Mouse (Mus musculus) adrenal gland (tissue): ENCODE results near the gene Ippk.

Experiments
- intact Hi-C: fragments of 180-260 bp; cut with DNase I; formaldehyde crosslinking; loops from one replicate; pipeline ENCODE4 v1.15.1; 2025

Gene Ippk

DNA sequence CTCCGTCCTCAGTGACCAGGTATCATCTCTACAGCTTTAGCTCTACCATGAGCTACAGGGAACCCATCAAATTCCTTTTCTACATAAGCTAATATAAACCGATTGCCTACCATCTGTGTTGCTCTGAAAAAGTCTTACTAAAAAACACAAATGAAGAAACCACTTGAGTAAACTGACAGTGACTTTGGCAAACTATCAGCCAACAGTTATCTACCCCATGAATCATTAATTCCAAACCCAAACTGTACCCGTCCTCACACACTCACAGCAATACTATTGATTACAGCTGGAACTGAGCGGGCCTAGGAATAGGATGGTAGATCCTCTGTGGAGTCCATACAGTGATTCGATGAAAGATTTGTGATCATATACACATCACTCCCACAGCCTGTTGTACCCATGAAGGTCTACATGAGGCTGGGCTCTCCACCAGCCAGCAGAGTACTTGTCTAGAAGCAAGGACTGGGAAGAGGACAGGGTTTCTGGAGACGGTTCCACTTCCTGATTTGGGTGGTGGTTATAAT lies 57.9 kb downstream of the Ippk start:
- intact Hi-C loops, result no loop called here

GRCm38 (mm10) chr13:49479399-49479798 lies 58.4 kb downstream of the Ippk start:
- intact Hi-C loops, result no loop called here

GRCm38 (mm10) chr13:49480057-49480456 lies 59.0 kb downstream of the Ippk start:
- intact Hi-C loops, result loop anchor here (1.0 kb wide), 1 partner anchor 20 kb away; no protein-coding TSS in a partner anchor

DNA sequence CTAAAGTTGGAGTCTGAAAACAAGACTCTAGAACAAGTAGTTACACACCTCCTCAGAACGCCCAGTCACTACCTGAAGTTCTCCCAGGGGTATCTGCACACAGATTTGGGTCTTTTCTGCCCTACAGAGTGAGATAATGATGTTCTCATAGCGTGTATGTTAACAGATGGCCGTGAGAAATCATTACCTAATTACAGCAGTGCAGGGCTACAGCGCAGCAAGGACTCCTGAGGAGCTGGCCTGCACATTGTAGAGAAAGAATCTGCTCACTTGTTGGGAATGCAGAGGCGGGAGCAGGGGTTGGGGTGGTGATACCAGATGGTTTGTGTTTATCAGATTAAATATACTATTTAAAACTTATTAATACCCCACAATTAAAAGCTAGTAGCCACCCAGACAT lies 59.5 kb downstream of the Ippk start:
- intact Hi-C loops, result loop anchor here (1.0 kb wide), 1 partner anchor 20 kb away; no protein-coding TSS in a partner anchor

DNA sequence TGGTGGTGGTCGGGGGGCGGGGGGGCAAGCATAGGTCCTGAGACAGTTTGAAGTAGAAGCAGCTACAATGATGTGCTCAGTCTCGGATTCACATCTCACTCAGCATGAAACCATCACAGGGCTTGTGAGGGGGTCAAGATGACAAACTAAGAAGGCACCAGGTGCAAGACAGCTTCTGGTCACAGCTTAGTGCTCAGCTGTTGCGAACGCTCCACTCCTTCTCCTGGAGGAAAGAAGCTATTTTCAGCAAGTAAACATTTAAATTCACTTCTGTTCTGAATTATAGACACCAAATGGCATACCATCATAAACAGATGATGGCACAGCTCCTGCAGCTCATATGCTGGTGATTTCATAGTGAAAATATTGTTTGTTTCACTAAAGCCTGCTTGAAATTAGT lies 64.3 kb downstream of the Ippk start:
- intact Hi-C loops, result no loop called here

DNA sequence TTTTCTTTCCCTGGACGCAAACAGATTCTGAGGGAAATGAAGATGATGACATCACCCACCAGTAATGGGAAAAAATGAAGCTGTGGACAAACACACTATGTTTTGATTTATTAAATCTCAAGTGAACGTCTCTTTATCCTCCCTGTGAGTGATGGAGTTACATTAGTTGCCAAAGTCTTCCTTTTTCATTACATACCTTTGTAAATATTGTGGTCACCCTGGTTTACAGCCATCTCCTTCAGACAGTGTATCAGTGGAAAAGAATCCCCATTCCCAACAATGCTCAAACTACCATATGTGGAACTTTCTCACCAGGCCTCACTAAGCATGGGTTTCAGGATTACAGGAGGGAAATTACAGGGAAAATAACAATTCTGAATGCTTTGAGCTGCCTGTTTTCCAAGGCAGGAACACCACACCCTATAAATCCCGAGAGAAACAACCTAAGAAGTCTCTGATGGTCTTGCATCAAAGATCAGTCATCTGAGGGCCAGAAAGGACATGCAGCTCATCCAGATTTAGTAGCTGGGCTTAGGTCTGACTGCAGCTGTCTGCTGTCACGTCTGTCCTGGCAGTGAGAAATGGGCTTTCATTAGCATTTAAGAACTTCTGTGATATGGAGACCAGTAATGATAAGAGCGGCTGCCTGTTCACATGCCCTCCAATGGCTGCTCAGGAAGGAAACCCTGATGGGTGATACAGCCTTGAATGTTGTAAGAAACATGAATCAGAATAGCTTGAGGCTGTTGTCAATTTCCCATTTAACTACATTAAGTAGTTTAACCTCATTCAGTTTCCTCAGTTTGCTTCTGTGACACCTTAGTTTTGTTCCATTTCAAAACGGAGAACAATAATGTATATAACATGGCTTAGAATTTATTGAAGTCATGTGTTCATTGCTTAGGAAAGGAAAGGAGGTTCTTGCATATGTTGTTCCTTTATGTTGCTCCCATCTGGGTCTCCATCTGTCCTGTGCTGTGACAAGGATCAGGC lies 71.6 kb downstream of the Ippk start, which contains the start of gene Tes3-ps:
Tes3-ps (plus strand) TSS at position 943 of the 993 bp plus-strand sequence.
- intact Hi-C loops, result no loop called here

DNA sequence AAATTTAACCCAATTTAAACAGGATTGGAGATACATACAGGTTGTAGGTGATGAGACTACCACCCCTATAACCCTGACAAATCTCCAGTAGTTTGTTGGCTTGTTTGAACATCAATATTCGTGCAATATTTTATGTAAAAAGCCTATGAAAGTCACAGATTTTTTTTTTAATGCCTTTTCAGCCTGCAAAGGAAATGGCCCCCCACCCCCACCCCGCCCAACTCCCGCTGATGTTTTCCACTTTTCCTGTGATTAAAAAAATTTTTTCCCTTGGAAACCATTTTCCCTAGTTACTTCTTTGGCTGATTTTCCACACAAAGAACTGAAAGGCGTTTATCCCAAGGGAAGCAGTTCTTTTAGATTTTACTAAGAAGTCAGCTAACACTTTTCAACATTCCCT lies 83.5 kb downstream of the Ippk start, which contains the start of gene Ecm2:
Ecm2 (plus strand) TSS at position 301 of the 400 bp plus-strand sequence.
- intact Hi-C loops, result no loop called here

- intact Hi-C loops, result no loop called here
Measured at GRCm38 (mm10) chr13:49505776-49506175, 84.7 kb downstream of the Ippk start.

DNA sequence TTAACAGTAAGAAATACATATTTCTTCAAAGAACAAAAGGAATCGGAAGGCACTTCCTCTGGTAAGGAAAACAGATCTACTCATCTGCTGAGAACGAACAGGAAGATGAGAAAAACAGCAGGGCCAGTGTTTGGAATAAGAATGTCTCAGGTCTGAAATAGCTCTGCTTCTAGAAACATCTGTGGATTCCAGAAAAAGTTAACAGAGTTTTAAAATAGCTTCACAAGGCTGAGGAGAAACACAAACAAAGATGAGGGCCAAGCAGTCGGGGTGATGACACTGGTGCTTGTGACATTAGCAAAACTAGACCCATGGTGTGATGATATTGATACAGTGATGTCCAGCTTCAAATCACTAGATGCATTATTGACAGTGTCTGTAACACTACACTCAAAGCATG lies 86.1 kb downstream of the Ippk start:
- intact Hi-C loops, result no loop called here
